Mouse (Mus musculus): ENCODE results near the gene Ryr2. TPM values are rescaled to one million over a fixed set of nuclear protein-coding genes. Genes with fewer than 3 reads are reported as not detected.
A peak's percentile ranks its signal among the peaks of the same experiment; 100 is the strongest.
"Not testable (repeated sequence)": the region's sequence is repeated elsewhere in the genome, so short reads cannot be mapped to it uniquely, and the experiment has no call there.

Gene Ryr2
- polyA plus RNA-seq (2012; rRNA removed), result 62.3 and 71.8 TPM in 2 replicates

GRCm38 (mm10) chr13:12106662-12107632, at the start of gene Ryr2:
TSS of gene Ryr2 (minus strand) at chr13:12106945.
- Histone ChIP-seq H3K4me1 (ENCODE audit: control insufficient read depth, insufficient read depth, low read length) (no peaks in the 10 kb centered on the region; the same call in none of the 2 replicates), H3K4me3 (ENCODE audit: insufficient read depth, low read length) (peak within 1 kb of the TSS; percentile 99), H3K27ac (ENCODE audit: insufficient read depth, low read length) (peak within 1 kb of the TSS; percentile 99)
- TF ChIP-seq CTCF (IDR thresholded peaks at IDR 0.05; ENCODE audit: extremely low read depth, insufficient read depth, low read length) (peak; percentile 54), POLR2A (IDR thresholded peaks at IDR 0.05; ENCODE audit: extremely low read depth, insufficient read depth, low read length) (no peak)

- Histone ChIP-seq H3K27ac (ENCODE audit: insufficient read depth, low read length) (no peak overlapping the region), H3K4me1 (ENCODE audit: control insufficient read depth, insufficient read depth, low read length) (no peaks in the 10 kb centered on the region), H3K4me3 (ENCODE audit: insufficient read depth, low read length) (no peak overlapping the region)
- TF ChIP-seq POLR2A (IDR thresholded peaks at IDR 0.05; ENCODE audit: extremely low read depth, insufficient read depth, low read length), result no peak
- TF ChIP-seq CTCF (IDR thresholded peaks at IDR 0.05; ENCODE audit: extremely low read depth, insufficient read depth, low read length), result no peak
Observed at GRCm38 (mm10) chr13:12153922-12154321, 47.2 kb upstream of the Ryr2 start.

GRCm38 (mm10) chr13:12146918-12147507, 40.3 kb upstream of the Ryr2 start:
- Histone ChIP-seq H3K27ac (ENCODE audit: insufficient read depth, low read length) (no peak overlapping the region), H3K4me1 (ENCODE audit: control insufficient read depth, insufficient read depth, low read length) (no peaks in the 10 kb centered on the region; the same call in 1 of the 2 replicates), H3K4me3 (ENCODE audit: insufficient read depth, low read length) (no peak overlapping the region)
- TF ChIP-seq POLR2A (IDR thresholded peaks at IDR 0.05; ENCODE audit: extremely low read depth, insufficient read depth, low read length) (no peak), CTCF (IDR thresholded peaks at IDR 0.05; ENCODE audit: extremely low read depth, insufficient read depth, low read length) (no peak)

GRCm38 (mm10) chr13:12146402-12146801, 39.7 kb upstream of the Ryr2 start:
- H3K27ac ChIP-seq (ENCODE audit: insufficient read depth, low read length), result no peak overlapping the region
- no peak overlapping the region for H3K4me3 ChIP-seq (ENCODE audit: insufficient read depth, low read length)
- no peak for TF ChIP-seq CTCF (IDR thresholded peaks at IDR 0.05; ENCODE audit: extremely low read depth, insufficient read depth, low read length)
- H3K4me1 ChIP-seq (ENCODE audit: control insufficient read depth, insufficient read depth, low read length), result no peaks in the 10 kb centered on the region; the same call in 1 of the 2 replicates

- no peak overlapping the region for H3K27ac ChIP-seq (ENCODE audit: insufficient read depth, low read length)
- no peak for TF ChIP-seq POLR2A (IDR thresholded peaks at IDR 0.05; ENCODE audit: extremely low read depth, insufficient read depth, low read length)
- no peak for TF ChIP-seq CTCF (IDR thresholded peaks at IDR 0.05; ENCODE audit: extremely low read depth, insufficient read depth, low read length)
- no peak overlapping the region for H3K4me3 ChIP-seq (ENCODE audit: insufficient read depth, low read length)
- H3K4me1 ChIP-seq (ENCODE audit: control insufficient read depth, insufficient read depth, low read length), result no peaks in the 10 kb centered on the region; the same call in 1 of the 2 replicates
Observed at GRCm38 (mm10) chr13:12143347-12143746, 36.6 kb upstream of the Ryr2 start.

GRCm38 (mm10) chr13:12136461-12136860, 29.7 kb upstream of the Ryr2 start:
- H3K4me3 ChIP-seq (ENCODE audit: insufficient read depth, low read length); H3K4me1 ChIP-seq (ENCODE audit: control insufficient read depth, insufficient read depth, low read length); H3K27ac ChIP-seq (ENCODE audit: insufficient read depth, low read length): not testable (repeated sequence)

- no peak overlapping the region for H3K27ac ChIP-seq (ENCODE audit: insufficient read depth, low read length)
- H3K4me3 ChIP-seq (ENCODE audit: insufficient read depth, low read length), result no peak overlapping the region
- H3K4me1 ChIP-seq (ENCODE audit: control insufficient read depth, insufficient read depth, low read length), result no peaks in the 10 kb centered on the region
- TF ChIP-seq POLR2A (IDR thresholded peaks at IDR 0.05; ENCODE audit: extremely low read depth, insufficient read depth, low read length) (no peak), CTCF (IDR thresholded peaks at IDR 0.05; ENCODE audit: extremely low read depth, insufficient read depth, low read length) (no peak)
Observed at GRCm38 (mm10) chr13:12133549-12133948, 26.8 kb upstream of the Ryr2 start.

- no peak overlapping the region for H3K27ac ChIP-seq (ENCODE audit: insufficient read depth, low read length)
- H3K4me3 ChIP-seq (ENCODE audit: insufficient read depth, low read length), result no peak overlapping the region
- TF ChIP-seq CTCF (IDR thresholded peaks at IDR 0.05; ENCODE audit: extremely low read depth, insufficient read depth, low read length) (no peak), POLR2A (IDR thresholded peaks at IDR 0.05; ENCODE audit: extremely low read depth, insufficient read depth, low read length) (no peak)
- no peaks in the 10 kb centered on the region for H3K4me1 ChIP-seq (ENCODE audit: control insufficient read depth, insufficient read depth, low read length)
Observed at GRCm38 (mm10) chr13:12132160-12132710, 25.5 kb upstream of the Ryr2 start.

- no peak overlapping the region for H3K4me3 ChIP-seq (ENCODE audit: insufficient read depth, low read length)
- TF ChIP-seq POLR2A (IDR thresholded peaks at IDR 0.05; ENCODE audit: extremely low read depth, insufficient read depth, low read length) (no peak), CTCF (IDR thresholded peaks at IDR 0.05; ENCODE audit: extremely low read depth, insufficient read depth, low read length) (no peak)
- no peak overlapping the region for H3K27ac ChIP-seq (ENCODE audit: insufficient read depth, low read length)
- no peaks in the 10 kb centered on the region for H3K4me1 ChIP-seq (ENCODE audit: control insufficient read depth, insufficient read depth, low read length)
Observed at GRCm38 (mm10) chr13:12129121-12129520, 22.4 kb upstream of the Ryr2 start.
